Mouse (Mus musculus) cerebellum, postnatal 25 days (tissue): Measurements from ENCODE around the gene Aldh3a2.

Experiments
- DNase-seq, 2 experiments: peaks; one replicate each; pipeline ENCODE4 v3.0.0; 2021; ENCODE audit warnings: mixed read lengths in 2 of 2

The Aldh3a2 gene

DNA sequence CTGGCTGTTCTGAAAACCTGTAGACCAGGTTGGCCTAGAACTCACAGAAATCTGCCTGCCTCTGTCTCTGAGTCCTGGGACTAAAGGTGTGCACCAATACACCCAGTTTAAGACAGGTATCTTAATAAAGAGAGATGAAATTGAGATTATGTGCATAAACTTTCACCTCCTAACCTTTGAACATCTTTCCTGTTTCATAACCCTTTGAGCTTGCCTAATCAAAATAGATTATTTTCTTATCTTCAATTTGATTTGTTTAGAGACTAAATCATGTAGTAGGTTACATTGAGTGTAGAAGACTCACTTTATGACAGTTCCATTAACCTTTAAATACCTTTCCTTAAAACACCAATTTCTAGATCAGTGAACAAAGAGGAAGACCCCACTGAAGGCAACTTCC is 4.3 kb upstream of the Aldh3a2 start:
- no peak for DNase-seq

DNA sequence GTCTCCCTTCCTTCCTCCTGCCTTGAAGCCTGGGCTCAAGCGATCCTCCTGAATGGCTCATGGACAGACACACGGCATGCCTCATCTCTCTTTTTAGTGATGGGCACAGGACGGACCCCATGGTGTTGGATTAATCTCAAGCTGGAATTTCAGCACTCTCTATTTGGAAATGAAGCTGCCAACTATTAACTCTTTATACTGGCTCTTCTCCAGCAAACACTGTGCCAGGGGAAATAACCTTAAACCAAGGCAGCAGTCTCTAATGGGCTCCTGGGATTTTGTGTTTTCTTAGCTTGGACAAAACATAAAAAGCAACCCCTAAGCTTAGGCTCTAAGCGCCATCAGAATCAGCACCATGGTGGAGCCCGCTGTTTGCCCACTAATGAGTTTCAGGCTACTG is 3.1 kb upstream of the Aldh3a2 start:
- DNase-seq, result no peak

DNA sequence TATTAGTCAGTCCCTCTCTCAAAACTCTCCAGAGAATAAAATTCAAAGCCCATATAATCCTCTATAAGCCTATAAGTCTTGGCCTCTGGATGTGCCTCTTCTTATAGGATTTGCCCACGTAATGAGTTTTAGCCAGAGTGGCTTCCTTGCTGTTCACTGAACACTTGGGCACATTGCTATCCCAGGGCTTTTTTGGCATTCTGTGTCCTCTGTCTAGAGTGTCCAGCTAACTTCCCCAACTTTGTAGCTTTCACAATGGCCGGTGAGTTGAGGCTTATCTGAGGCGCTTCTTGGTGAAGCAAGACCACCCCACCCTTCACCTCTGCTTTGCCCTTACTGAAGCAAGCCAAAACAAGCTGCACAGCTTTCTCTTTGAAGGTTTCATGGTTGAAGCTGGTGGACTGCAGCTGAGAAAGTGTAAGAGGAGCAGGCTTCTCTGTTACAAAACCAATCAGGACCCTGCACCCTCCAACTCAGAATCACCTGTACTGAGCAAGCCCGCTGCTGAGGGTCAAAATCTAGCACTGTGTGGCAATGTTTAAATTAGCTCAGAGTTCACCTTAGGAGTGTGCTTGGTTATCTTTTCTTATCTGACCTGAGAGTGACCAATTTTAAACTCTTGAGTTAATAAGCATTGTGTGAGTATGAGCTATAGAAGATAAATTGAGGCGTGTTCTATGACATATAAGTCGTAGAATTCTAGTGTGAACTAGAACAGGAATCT is 1.5 kb upstream of the Aldh3a2 start:
- no peak for DNase-seq

DNA sequence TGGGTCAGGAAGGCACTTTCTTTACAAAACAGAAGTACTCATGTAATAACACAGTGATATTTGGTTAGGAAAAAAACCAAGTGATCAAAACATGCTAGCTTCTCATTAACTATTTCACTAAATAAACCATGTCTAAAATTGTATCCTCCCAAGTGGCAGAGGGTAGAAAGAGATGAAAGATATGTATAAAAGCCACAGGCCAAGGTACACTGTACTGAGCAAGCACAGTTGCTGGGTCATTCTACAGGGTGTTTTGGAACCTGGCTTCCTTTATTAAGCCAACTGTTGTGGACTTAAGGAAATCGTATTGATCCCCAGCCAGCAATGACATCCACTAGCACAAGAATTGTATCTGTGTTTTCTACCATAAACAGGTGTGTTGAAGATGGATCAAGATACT is 3.4 kb downstream of the Aldh3a2 start:
- DNase-seq, result no peak

DNA sequence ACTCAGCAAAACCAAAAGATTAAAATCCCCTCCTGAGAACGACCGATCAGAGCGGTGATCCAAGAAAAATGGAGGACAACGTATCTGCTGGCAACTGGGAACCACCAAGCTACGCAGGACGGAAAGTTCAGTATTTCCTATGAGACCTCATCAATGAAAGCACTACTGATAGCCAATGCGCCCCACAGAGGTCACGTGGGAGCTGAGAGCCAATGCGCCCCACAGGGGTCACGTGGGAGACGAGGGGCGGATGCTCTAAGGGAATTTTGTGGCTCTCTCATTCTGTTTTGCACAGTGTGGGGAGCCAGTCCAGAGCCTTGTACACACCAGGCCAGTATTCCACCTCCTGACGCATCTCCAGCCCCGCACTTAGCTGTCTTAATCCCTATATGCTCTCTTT is 4.7 kb downstream of the Aldh3a2 start:
- no peak for DNase-seq

DNA sequence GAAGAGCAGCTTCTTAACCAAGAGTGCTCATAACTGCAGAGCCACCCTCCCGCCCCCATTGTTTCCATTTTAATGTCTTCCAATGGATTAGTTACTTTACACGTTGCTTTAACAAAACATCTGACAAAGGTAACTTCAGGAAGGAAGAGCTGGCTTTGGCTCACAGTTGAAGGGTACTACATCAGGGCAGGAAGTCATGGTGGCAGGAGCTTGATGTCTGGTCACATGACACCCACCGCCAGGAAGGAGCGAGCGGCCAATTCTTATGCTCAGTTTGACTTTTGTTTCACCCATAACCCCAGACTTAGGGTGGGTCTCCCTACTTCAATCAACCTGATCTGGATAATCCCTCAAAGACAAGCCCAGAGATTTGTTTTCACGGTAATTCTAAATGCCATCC is 8.2 kb downstream of the Aldh3a2 start:
- DNase-seq, result no peak

DNA sequence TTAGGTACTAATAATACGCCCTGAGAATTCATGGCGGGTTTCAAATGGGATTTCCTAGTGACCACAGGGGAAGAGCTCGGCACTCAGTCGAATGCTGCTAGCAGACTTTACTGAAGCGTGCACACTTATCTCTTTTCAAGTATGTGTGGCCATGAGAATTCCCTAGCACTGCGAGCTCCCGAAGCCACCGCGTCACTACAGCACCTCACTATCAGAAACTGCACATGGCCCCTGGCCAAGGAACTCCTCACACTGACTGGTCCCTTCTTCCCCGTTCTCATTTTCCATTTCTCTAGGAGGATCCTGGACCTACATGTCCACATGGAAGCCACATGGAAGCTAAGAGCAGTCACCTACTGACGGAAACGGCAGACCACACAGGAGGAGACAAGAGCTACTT is 14.5 kb downstream of the Aldh3a2 start:
- no peak for DNase-seq

DNA sequence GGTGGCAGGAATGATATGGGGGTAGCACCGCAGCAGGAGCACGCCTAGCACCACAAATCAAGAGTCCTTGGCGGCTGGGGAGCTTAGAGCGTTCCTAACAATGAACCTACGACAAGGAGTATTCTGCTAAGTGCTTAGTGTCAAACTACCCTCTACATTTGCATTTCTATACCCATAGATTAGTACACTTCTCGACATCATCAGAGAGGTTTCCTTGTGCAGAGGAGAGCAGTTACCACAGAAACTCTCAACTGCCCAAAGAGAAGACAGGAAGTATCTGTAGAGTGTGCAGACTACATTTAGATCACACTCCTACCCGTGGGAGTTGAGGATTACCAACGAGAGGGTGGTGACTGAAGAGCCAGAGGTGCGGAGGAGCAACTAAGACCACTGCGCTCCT is 15.5 kb downstream of the Aldh3a2 start:
- no peak for DNase-seq

DNA sequence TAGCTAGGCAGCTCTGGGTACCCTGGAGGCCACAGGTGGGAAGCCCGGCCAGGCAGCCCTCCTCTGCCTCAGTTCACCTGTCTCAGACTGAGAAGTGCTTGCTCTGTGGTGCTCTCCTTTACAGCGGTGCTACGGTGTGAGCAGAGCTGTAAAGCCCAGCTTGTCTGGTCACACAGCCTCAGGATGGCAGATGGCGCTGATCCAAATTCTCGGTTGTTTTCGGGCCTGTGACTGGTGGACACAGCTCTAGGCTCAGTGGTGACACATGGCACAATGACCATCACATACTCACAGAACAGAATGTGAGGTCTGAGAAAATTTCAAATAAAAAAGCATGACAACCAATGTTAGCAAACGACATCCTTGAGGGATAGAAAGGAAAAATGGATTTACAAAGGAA is 22.9 kb downstream of the Aldh3a2 start:
- peak in 1 of 2 experiments; percentile 52 for DNase-seq

DNA sequence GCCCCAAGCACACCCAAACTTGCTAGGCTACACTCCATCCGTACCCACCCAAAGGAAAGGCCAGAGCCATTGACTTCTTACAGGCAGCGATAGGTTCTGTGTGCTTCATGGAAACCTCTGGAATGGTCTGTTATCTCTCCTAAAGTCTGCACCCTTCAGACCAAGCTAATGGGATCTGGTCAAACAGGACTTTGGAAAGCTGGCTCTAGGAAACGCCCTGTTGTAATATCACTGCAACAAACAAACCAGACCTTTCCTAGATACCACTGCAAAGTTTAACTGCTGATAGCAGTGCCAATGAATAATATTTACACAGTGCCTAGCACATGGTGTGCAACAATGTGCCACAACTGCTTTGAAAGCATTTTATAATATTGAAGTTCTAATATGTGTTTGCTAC is 31.2 kb downstream of the Aldh3a2 start:
- no peak for DNase-seq

DNA sequence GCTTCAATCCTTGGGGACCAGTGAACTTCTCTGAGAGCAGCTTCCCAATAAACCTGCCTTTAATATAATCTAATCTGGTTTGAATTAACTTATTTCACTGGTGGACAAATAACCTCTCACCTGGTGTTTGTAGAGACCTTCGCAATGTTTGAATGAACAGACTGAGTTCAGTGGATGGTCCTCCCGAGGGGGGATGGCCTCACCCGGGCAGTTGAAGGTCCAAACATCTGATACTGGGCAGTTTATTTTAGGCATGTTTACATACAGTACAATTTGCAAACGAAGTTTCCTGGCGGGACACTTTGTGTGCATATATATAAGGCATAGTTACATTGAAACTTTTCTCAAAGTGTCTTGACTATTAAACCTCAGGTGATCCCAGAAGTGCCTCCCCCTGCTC is 33.1 kb downstream of the Aldh3a2 start:
- DNase-seq, result no peak

DNA sequence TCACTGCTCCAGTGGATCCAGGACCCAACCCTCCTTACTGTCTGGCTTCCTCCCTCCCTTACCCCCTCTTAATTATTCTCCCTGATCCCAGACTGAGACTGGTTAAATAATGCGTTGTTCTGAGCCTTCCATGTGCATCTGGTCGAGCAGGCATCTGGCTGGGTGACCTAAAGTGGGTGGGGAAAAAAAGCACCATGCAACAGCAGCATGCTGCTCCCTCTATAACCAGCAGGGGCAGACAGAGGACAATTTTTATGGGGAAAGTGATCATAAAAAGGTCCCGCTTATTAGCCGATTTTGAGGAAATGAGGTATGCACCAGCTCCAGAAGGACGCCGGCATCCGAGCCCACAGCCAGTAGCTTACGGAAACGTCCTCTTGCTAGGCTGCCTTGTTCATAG is 35.9 kb downstream of the Aldh3a2 start:
- peak; percentile 70 to 74 for DNase-seq

DNA sequence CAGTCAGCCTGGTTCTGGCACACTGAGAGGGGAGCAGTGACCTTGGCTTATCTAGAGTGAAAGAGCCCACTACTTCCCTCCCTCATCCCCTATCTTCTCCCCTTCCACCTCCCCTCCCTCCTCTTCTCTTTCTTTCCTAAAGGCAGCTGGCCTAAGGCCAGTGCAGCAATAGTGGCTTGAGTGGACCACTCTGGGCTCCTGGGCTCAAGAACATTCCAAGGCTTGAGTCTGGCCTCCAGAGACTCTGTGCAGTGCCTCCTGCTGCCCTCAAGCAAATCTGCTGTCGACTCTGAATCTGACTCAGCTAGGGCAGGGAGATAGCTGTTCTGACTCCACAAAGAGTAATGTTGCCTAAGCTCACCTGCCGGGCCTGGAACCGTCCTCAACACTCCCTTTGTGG is 38.9 kb downstream of the Aldh3a2 start:
- DNase-seq, result peak; percentile 32 to 50

DNA sequence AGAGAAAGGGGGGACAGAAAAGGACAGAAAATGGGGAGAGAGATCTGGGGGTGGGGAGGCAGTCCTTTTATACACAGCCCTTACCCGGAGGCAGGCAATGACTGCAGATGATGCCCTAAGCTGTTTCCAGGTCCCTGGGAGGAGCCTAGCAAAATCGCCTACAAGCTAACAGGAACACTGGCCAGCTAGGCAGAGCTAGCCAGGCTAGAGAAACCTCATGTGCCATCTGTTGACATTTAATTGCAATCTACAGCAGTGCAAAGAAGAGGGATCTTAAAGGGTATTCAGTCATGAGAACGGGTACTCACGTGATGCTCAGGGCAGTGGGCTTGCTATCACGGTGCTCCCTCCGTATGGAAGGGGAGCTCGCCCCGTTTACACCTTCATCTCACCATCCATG is 39.4 kb downstream of the Aldh3a2 start:
- peak; percentile 76 to 79 for DNase-seq

DNA sequence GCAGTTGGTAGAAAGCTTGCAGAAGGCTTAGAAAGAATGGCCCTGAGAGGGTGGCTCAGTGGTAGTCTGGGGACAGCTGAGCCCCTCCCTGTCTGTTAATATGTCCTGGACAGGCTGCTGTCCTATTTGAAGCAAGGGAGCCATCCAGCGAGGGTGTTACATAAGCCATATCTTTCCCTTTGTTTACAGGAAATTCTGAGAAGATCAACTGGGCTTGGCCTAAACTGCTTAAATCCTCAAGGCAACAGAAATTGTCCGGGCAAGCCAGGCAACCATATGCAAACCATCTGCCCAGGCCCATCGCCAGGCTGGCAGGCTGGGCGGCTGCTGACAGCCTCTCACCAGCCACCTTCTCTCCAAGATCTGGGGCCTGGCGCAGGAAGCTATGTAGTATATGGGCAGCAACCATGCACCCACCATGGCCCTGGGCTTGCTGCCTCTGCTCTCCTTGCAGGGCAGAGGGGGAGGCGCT is 41.3 kb downstream of the Aldh3a2 start:
- peak; percentile 94 to 95 for DNase-seq

DNA sequence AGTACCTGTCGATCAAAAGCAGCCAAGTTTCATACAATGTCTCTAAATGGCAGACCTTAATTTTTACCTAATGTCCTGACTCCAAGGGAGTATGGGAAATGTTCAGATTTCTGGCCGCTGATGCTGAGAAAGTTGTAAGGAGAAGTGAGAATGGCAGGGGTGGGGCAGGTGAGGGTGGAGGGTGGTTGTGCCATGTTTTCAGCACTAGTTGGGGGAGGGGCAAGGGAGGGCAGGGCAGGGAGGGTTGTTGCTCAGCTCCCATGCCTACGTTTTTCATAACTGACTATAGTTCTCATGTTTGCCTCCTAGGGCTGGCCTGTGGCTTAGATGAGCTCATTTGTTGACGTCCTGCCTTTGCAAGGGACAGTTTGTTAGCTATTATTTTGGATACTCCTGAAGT is 41.8 kb downstream of the Aldh3a2 start:
- DNase-seq, result peak in 1 of 2 experiments; percentile 39

DNA sequence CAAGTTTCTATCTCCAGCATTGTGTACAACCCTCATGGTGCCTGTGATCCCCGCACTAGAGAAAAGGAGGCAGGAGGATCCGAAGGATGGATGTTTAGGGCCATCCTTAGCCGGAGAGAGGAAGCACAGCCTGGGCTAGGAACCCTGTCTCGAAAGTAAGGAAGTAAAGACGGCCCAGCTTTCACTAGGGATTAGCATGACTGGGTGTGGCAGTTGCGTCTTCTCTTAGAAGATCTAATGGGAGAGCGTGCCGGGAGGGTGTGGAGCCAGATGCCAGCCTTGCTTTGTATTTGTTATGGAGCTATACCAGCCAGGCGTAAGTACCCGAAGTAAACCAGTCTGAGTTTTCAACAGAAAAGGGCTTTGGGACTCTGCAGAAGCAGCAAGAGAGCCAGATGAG is 42.4 kb downstream of the Aldh3a2 start:
- DNase-seq, result no peak

DNA sequence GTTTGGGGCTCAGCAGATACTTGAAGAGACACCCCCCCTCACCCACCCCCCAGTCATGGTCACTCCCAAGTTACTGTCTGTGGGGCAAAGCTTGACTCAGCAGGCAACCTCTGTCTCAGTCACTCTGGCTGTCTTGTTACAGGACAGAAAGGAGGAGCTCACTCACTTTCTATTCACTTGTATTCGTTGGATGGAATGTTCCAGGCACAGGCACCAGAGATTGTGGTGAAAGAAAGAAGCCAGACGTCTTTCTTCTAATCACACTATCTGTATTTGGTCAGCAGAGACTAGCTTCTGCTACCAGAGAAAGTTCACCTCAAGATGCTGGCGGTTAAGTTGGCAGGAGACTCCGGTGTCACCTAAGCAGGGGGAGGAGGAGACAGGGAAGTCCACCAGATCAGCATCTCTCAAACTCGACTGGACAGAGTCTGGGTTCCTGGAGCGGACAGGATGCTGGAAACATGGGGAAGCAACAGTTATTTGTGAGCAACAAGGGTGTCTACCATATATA is 43.0 kb downstream of the Aldh3a2 start:
- no peak for DNase-seq

DNA sequence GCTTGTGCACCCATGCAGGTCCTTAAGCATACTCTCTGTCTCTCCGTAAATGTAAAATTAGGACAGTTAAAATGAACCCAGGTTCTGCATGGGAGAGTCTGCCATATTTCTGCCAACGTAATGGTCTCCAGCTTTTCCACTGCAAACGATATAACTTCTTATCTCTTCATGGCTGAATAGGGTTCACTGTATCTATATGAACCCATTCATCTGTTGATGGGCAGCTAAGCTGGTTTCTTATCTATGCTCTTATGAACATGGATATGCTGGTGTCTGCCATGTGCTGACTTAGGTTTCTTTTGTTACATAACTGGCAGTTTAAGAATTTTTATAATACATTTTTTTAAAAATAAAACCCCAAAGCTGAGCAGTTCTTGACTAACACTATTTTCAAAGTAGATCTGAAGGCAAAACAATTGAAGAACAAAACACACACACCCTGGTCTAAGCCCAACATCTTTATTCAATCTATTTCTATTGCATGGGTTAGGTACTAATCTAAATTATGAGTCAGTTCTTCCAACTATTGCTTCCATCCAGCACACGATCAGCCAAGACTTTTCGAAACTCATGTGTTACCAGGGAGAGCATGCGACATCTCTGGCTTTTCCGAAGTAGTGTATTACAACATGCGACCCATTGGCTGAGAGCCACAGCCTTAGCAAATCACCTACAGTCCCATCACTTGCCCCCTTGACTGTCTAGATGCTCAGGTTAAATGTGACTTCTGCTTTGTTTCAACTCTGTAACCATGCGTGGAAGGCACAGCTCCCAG is 44.1 kb downstream of the Aldh3a2 start:
- no peak for DNase-seq

DNA sequence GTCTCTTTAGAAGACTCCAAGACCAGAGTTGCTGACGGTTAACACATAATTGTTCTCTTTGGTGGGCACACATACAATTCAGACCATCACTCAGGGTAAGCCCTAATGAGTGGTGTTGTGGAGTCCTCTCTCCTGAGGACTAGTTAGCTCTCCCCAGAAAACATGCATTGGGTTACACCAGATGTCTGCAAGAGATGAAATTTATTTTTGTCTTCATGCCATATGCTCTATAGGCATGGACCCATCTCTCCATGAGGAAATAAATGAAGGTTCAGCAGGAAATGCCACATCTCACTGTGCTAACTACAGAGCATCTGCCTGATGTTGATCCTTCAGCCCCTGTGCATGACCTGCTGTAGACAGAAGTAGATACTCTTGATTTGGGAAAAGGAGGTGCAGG is 45.3 kb downstream of the Aldh3a2 start:
- DNase-seq, result no peak

DNA sequence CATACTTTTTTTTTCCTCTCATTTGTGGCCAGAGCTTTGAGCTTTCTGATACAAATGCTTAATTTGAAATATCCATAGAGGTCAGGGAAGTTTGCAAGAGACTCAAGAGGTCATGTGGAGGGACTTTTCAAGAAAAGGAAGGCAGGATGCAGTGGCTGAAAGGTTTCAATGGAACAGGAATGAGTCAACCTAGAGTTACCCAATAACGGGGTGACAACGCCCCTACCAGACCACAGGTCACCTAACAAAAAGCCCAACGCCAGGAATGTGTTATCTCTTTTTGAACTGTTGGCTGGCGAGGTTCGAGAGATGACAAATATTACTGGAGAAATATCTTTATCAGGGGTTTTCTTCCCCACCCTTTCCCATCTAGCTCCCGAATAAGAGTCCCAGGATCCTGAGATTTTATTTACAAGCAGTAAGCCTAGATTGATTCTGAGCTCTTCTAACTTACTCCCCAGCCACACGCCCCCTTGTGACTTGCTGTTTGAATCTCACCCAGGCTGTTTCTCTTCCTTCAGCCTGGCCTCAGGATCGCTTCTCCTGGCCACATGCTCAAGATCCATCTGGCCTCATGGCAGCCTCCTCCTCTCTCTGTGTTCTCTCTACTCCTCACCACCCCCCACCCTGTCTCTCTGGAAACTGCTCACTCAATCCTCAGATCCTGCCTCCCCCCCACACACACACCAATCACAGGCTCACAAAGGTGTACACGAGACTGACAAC is 46.9 kb downstream of the Aldh3a2 start:
- DNase-seq, result peak; percentile 56 to 66

DNA sequence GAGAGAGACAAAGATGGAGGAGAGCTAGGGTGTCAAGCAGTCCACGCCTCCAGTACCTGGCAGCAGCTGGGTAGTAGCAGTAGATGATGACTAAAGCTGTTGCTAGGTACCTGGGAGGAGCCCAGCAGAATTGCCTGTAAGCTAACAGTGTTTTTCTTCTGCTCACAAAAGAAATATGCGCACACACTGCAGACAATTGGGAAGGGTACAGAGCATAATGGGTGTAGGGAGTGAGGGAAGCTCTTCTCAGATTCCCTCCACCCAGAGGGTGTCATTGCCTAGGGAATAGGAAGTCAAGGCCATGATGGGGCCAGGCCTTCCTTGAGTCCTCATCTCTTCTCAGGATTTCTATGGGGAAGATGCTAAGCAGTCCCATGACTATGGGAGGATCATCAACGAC is 51.3 kb downstream of the Aldh3a2 start:
- DNase-seq, result no peak

DNA sequence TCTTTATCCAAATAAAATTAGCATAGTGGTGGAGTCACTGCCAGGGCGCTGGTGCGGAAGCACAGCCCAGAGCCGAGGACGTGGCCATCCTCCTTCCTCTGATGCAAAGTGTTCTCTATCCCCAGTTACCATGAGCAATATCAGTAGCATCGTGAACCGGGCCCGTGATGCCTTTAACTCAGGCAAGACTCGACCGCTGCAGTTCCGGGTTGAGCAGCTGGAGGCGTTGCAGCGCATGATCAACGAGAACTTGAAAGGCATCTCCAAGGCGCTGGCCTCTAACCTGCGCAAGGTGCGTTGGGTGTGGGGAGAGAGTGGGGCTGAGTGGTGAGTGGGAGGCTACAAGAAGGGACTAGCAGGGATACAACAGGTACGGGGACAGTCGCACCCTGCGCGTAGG is 55.2 kb downstream of the Aldh3a2 start:
- peak in 1 of 2 experiments; percentile 57 for DNase-seq

DNA sequence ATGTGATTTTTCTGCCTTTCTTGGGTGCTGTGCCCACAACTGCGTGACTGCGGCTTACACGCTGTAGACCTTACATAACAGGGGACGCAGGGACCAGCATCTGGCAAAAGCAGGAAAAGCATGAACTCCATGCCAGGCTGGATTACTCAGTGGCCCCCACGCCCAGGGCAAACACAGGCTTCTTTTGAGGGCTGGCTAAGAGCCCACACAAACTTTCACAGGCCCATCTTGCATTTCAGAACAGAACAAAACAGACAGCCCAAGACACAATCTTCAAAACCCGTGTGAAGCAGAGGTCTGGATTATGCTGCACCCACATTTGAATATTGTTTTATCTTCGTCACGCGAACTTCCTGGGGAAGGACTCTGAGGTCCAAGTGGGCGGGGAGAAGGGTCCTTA is 58.9 kb downstream of the Aldh3a2 start:
- no peak for DNase-seq
